Mouse (Mus musculus) intestine, postnatal 0 days (tissue): ENCODE data around the gene Arhgap15. TPM values are rescaled to one million over a fixed set of nuclear protein-coding genes. Genes with fewer than 3 reads are reported as not detected.
"Not testable (repeated sequence)": the region's sequence is repeated elsewhere in the genome, so short reads cannot be mapped to it uniquely, and the experiment has no call there.

Experiments used
- ATAC-seq: fragments of 200-750 bp; cut with Nextera tagmentation; 2 replicates; pipeline ENCODE4 v1.8.0; 2017; ENCODE audit warnings: mild to moderate bottlenecking, moderate TSS enrichment, moderate library complexity
- H3K27ac ChIP-seq: fragments of 300-500 bp; sonication (generic); 2 replicates; pipeline ENCODE4 v1.5.1; 2014; ENCODE audit warnings: mild to moderate bottlenecking, low read depth, low read length, moderate library complexity
- H3K27me3 ChIP-seq: fragments of 300-500 bp; sonication (generic); replicated peaks from 2 replicates; pipeline ENCODE4 v1.6.1; 2014; ENCODE audit warnings: low read length, mixed read lengths; ENCODE audit not compliant: control insufficient read depth, insufficient read depth
- H3K36me3 ChIP-seq: fragments of 300-500 bp; sonication (generic); 2 replicates; pipeline ENCODE4 v1.6.1; 2014; ENCODE audit warnings: mild to moderate bottlenecking, moderate library complexity; ENCODE audit not compliant: control insufficient read depth, insufficient read depth
- H3K4me1 ChIP-seq: fragments of 300-500 bp; sonication (generic); replicated peaks from 2 replicates; pipeline ENCODE4 v1.6.1; 2014; ENCODE audit warnings: antibody characterized with exemption, low read length, mixed read lengths; ENCODE audit not compliant: control insufficient read depth, insufficient read depth
- H3K4me2 ChIP-seq: fragments of 300-500 bp; sonication (generic); replicated peaks from 2 replicates; pipeline ENCODE4 v1.6.1; 2014; ENCODE audit warnings: low read depth, mild to moderate bottlenecking, moderate library complexity
- H3K4me3 ChIP-seq: fragments of 300-500 bp; sonication (generic); 2 replicates; pipeline ENCODE4 v1.5.1; 2014; ENCODE audit warnings: low read depth, low read length
- H3K9ac ChIP-seq: fragments of 300-500 bp; sonication (generic); 2 replicates; pipeline ENCODE4 v1.6.1; 2014; ENCODE audit warnings: mild to moderate bottlenecking, low read depth, low read length
- H3K9me3 ChIP-seq: fragments of 300-500 bp; sonication (generic); 2 replicates; pipeline ENCODE4 v1.6.1; 2016; ENCODE audit warnings: mixed run types; ENCODE audit not compliant: control insufficient read depth
- CTCF ChIP-seq: sonication (generic); IDR thresholded peaks from 2 replicates; pipeline ENCODE4 v1.5.1; 2016; ENCODE audit warnings: low read depth, mild to moderate bottlenecking, control low read depth, antibody characterized with exemption, moderate library complexity
- WGBS: fragments of 180-500 bp; shearing (Covaris S2); extraction: QIAGEN DNeasy Blood & Tissue Kit; methylation state at CpG from one replicate; pipeline ENCODE4 v1.1.7; 2014; 5-methylcytosine and 5-hydroxymethylcytosine counted together
- polyA plus RNA-seq: library from polyadenylated mRNA; unstranded; fragments of >200 nt; fragmentation: Nextera tagmentation; extraction: Ambion mirVana; gene quantifications from 2 replicates; pipeline ENCODE4 v1.2.1, GENCODE M21; 2015

The Arhgap15 gene
- polyA plus RNA-seq, 1 experiment from 2014 or later = 0.80 TPM

DNA sequence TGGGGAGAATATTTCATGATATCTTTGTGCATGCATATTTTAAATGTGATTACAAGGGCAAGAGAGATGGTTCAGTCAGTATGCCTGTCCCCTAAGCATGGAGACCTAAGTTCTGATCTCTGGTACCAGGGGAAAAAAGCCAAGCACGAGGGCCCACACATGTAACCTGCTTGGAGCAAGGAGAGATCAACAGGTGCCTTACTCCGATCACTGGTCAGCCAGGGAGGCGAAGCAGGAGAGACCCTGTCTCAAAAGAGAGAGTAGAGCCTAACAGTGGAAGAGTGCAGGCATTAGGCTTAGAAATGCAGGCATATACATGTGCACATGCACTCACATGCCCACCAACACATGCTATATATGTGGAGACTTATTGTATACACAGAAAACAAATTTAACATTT, 19.8 kb upstream of the Arhgap15 start:
- Histone ChIP-seq H3K27me3 (no peaks in the 10 kb centered on the region), H3K9me3 (no peaks in the 10 kb centered on the region), H3K4me2 (no peak overlapping the region), H3K4me1 (no peaks in the 10 kb centered on the region), H3K27ac (no peak overlapping the region), H3K9ac (no peak overlapping the region), H3K36me3 (no peaks in the 10 kb centered on the region), H3K4me3 (no peak overlapping the region)
- ATAC-seq = no peak
- WGBS = 92% methylated on average over 3 of the region's 3 CpGs
- TF ChIP-seq CTCF = no peak

DNA sequence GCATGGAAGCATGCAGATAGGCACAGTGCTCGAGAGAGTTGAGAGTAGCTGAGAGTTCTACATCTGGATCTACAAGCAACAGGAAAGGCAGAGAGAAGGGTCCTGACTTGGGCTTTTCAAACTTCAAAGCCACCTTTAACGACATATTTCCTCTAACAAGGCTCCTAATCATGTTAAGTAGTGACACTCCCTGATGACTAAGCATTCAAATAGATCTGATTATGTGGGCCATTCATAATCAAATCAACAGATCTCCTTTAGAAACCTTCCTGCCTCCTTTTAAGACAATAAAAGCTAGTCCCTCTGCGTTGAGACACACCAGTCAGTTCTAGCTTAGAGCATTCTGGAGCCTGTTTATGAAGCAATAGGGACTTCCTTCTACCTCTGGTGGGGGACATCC, 16.2 kb upstream of the Arhgap15 start:
- TF ChIP-seq CTCF = no peak
- H3K4me1 ChIP-seq = no peaks in the 10 kb centered on the region
- H3K36me3 ChIP-seq = no peaks in the 10 kb centered on the region
- H3K4me2 ChIP-seq = no peak overlapping the region
- H3K27ac ChIP-seq = no peak overlapping the region
- 40% methylated on average over 3 of the region's 3 CpGs for WGBS
- no peaks in the 10 kb centered on the region for H3K9me3 ChIP-seq
- H3K4me3 ChIP-seq = no peak overlapping the region
- ATAC-seq = no peak
- H3K27me3 ChIP-seq = no peaks in the 10 kb centered on the region
- no peak overlapping the region for H3K9ac ChIP-seq

DNA sequence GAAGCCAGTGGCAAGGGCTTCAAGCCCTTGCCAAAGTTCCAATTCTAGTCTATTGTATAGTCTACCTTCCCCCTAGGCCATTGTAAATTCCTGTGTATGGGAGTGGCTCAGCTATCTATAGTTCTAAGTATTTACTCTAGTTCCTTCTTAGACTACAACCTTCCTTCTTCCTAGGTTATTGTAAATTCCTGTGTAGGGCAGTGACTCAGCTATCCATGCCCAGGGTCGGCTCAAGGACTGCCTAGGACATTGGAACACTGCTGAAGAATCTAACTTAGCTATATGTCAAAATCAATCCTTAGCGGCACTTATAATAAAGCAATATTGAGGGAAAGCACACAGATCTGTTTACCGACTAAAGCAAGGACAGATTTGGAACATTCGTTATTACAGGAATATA, 13.6 kb upstream of the Arhgap15 start:
- not testable (repeated sequence) for H3K27me3 ChIP-seq, H3K9me3 ChIP-seq, H3K36me3 ChIP-seq, ATAC-seq, H3K27ac ChIP-seq, H3K4me2 ChIP-seq, H3K4me3 ChIP-seq, H3K4me1 ChIP-seq, H3K9ac ChIP-seq
- 59% methylated on average over 4 of the region's 4 CpGs for WGBS

- Histone ChIP-seq H3K4me1 (no peaks in the 10 kb centered on the region), H3K4me2 (no peak overlapping the region), H3K36me3 (no peaks in the 10 kb centered on the region), H3K27ac (no peak overlapping the region), H3K9ac (no peak overlapping the region), H3K4me3 (no peak overlapping the region), H3K9me3 (no peaks in the 10 kb centered on the region), H3K27me3 (no peaks in the 10 kb centered on the region)
- ATAC-seq = no peak
- 90% methylated on average over 7 of the region's 7 CpGs for WGBS
- no peak for TF ChIP-seq CTCF
Measured at GRCm38 (mm10) chr2:43737546-43737945, 11.1 kb upstream of the Arhgap15 start.

- Histone ChIP-seq H3K27me3 (no peaks in the 10 kb centered on the region), H3K4me1 (no peaks in the 10 kb centered on the region), H3K27ac (no peak overlapping the region), H3K36me3 (no peaks in the 10 kb centered on the region), H3K9me3 (no peaks in the 10 kb centered on the region), H3K4me2 (no peak overlapping the region), H3K4me3 (no peak overlapping the region), H3K9ac (no peak overlapping the region)
- no peak for ATAC-seq
- WGBS = 78% methylated on average over 10 of the region's 10 CpGs
- no peak for TF ChIP-seq CTCF
Measured at GRCm38 (mm10) chr2:43738562-43739112, 10.0 kb upstream of the Arhgap15 start.

DNA sequence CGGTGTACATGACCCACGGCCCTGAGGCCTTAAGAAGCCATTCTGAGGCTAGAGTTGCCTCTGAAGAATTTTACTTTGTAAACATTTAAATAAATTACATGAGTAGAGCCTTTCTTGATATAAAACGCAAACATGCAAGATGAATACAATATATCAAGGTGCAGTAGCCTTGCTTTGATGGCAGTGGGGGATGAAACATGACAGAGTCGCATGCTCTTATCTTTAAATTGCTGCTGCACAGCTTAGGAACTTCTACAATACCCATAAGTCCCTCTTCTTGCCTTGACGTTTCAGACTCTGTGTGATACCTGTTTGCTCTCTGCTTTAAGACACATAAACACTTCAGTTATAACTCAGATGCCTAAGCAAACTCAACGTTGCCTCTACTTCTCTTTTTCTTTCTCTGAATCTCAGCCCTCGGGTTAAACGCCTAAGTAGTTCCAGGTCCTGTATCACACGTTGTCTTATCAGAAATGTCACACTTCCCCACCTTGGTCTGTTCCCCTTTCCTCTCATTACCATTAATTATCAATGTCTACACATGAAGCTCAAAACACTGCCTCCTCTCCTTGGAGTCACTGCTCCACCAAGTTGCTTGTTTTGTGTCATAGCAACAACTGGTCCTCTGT, 9.3 kb upstream of the Arhgap15 start:
- no peaks in the 10 kb centered on the region for H3K4me1 ChIP-seq
- H3K9me3 ChIP-seq = no peaks in the 10 kb centered on the region
- TF ChIP-seq CTCF = no peak
- H3K9ac ChIP-seq = no peak overlapping the region
- 70% methylated on average over 9 of the region's 9 CpGs for WGBS
- no peak overlapping the region for H3K4me3 ChIP-seq
- H3K4me2 ChIP-seq = no peak overlapping the region
- ATAC-seq = no peak
- no peaks in the 10 kb centered on the region for H3K27me3 ChIP-seq
- no peak overlapping the region for H3K27ac ChIP-seq
- H3K36me3 ChIP-seq = no peaks in the 10 kb centered on the region
